Mouse (Mus musculus) thymus, adult 2 months (tissue): ENCODE measurements around the gene Pik3r5. TPM values are rescaled to one million over a fixed set of nuclear protein-coding genes. Genes with fewer than 3 reads are reported as not detected.
A peak's percentile ranks its signal among the peaks of the same experiment; 100 is the strongest.

Experiments used
- DNase-seq: peaks from one replicate; pipeline ENCODE4 v3.0.0; 2021
- H3K27ac ChIP-seq: fragments of 200-500 bp; 2 replicates; pipeline ENCODE4 v1.5.1; 2012; ENCODE audit warnings: low read length, control low read depth; ENCODE audit not compliant: control insufficient read depth, insufficient read depth
- H3K27me3 ChIP-seq: fragments of 200-500 bp; 2 replicates; pipeline ENCODE4 v1.6.1; 2012; ENCODE audit warnings: mild to moderate bottlenecking, low read length, moderate library complexity, mixed read lengths; ENCODE audit not compliant: control insufficient read depth, insufficient read depth
- H3K36me3 ChIP-seq: fragments of 200-500 bp; 2 replicates; pipeline ENCODE4 v1.6.1; 2012; ENCODE audit warnings: mild to moderate bottlenecking, low read length, moderate library complexity; ENCODE audit not compliant: control insufficient read depth, insufficient read depth
- H3K4me1 ChIP-seq: fragments of 200-500 bp; replicated peaks from 2 replicates; pipeline ENCODE4 v1.6.1; 2012; ENCODE audit warnings: low read length; ENCODE audit not compliant: control insufficient read depth, insufficient read depth
- H3K4me3 ChIP-seq: fragments of 200-500 bp; 2 replicates; pipeline ENCODE4 v1.5.1; 2012; ENCODE audit warnings: mild to moderate bottlenecking, low read length, control low read depth, moderate library complexity; ENCODE audit not compliant: control insufficient read depth, insufficient read depth
- CTCF ChIP-seq: fragments of 200-500 bp; IDR thresholded peaks from 2 replicates; pipeline ENCODE4 v1.5.1; 2012; ENCODE audit warnings: mild to moderate bottlenecking, control low read depth, low read length, moderate library complexity, borderline replicate concordance; ENCODE audit not compliant: control insufficient read depth, poor library complexity, insufficient read depth; ENCODE audit errors: extremely low read depth
- POLR2A ChIP-seq: fragments of 200-500 bp; IDR thresholded peaks from 2 replicates; pipeline ENCODE4 v1.6.1; 2012; ENCODE audit warnings: mild to moderate bottlenecking, low read length, control low read depth, moderate library complexity; ENCODE audit not compliant: control insufficient read depth, poor library complexity, insufficient read depth; ENCODE audit errors: extremely low read depth
- WGBS: fragments of 180-500 bp; shearing (Covaris S2); methylation state at CpG from one replicate; pipeline ENCODE4 v1.1.7; 2018; 5-methylcytosine and 5-hydroxymethylcytosine counted together
- polyA plus RNA-seq: library from polyadenylated mRNA; depleted of rRNA; stranded (reverse); fragments of >200 nt; gene quantifications from 2 replicates; pipeline ENCODE4 v1.2.3, GENCODE M21; 2012

Pik3r5 gene
- polyA plus RNA-seq, 1 experiment: 105 TPM

DNA sequence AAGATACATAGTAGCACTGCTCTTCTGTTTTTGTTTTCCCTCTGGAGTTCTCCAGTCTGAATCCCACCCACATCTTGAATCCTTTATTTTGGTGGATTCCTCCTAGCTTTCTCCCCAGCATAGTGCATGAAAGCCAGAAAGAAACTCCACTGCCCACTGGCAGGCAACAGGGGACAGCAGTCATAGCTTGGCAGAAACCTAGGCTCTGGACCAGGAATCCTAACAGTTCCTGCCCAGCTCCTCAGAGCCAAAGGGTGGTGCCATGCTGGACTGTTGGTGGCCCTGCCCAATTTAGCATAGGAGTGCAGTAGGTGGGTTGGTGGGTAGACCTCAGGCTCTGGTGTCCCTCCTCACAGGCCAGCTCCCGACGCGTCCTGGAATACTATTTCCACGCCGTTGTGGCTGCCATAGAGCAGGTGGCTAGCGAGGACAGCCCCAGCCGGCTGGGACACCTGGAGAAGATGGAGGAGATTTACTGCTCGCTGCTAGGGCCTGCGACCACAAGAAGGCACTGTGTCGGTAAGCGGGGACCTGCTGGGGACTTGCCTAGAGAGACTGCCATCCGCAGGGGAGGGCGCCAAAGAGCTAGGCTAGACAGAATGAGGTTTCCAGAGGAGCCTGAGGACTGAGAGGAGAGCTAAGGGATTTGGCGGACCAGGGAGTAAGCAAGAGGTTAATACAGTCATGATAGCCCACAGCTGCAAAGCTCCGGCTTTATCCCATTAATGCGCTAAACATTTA, 99.3 kb downstream of the Pik3r5 start:
- WGBS: 25% methylated on average over 16 of the region's 16 CpGs
- Histone ChIP-seq H3K27me3 (no peaks in the 10 kb centered on the region), H3K36me3 (no peaks in the 10 kb centered on the region), H3K4me1 (peaks cover 3% of the 10 kb centered on the region; the same call in 1 of the 2 replicates), H3K4me3 (no peak overlapping the region), H3K27ac (no peak overlapping the region)
- DNase-seq: peak; percentile 74
- TF ChIP-seq CTCF: 0 out of 2 replicates have a peak, but pooled peaks have one; percentile 29
- no peak for TF ChIP-seq POLR2A

- Histone ChIP-seq H3K27ac (no peak overlapping the region), H3K4me3 (no peak overlapping the region), H3K4me1 (peaks cover 3% of the 10 kb centered on the region; the same call in 1 of the 2 replicates), H3K27me3 (no peaks in the 10 kb centered on the region), H3K36me3 (no peaks in the 10 kb centered on the region)
- no peak for DNase-seq
- WGBS: 94% methylated on average over 11 of the region's 11 CpGs
- no peak for TF ChIP-seq CTCF
- TF ChIP-seq POLR2A: no peak
Measured at GRCm38 (mm10) chr11:68531941-68532535, 100.1 kb downstream of the Pik3r5 start.

DNA sequence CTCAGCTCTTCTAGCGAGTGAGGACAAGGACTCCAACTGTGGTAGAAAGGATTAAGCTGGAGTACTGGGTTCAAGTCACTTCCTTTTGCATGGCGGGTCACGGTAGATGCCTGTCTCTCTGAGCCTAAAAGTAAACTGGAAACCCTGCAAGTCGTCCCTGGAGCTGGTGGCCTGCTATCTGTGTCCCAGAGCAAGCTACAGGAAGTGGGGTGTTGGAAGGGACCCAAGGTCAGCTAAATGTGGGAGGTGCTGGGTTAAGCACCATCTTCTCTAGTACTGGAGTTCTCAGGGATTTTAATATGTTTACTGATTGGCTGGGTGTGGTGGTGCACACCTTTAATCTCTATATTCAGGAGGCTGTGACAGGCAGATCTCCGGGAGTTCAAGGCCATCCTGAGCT, 100.9 kb downstream of the Pik3r5 start:
- TF ChIP-seq CTCF (no peak), POLR2A (no peak)
- Histone ChIP-seq H3K4me1 (peaks cover 3% of the 10 kb centered on the region; the same call in 1 of the 2 replicates), H3K27ac (no peak overlapping the region), H3K27me3 (no peaks in the 10 kb centered on the region), H3K4me3 (no peak overlapping the region), H3K36me3 (no peaks in the 10 kb centered on the region)
- WGBS: 74% methylated on average over 5 of the region's 5 CpGs
- no peak for DNase-seq

DNA sequence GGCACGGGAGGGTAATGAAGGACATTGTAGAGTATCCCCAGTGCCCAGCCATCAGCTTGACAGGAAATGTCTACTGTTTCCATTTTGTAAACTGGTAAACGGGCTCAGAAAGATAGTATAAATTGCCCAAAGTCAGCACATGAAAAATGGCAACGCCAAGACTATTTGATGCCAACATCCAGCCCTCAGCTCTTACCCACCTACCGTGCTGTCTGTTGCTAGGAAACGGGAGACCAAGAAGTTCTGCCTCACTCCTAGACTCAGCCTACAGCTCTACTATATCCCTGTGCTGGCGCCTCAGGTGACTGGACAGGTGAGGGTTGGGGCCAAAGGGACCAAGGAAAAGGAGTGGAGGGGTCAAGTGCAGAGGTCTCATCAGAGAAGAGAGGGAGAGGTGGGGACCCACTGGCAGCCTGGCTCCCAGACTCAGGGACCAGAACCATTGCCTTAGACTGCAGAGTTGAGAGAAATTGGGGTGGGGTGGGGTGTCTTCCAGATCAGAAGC, 102.1 kb downstream of the Pik3r5 start:
- H3K36me3 ChIP-seq: no peaks in the 10 kb centered on the region
- H3K27me3 ChIP-seq: no peaks in the 10 kb centered on the region
- WGBS: 95% methylated on average over 6 of the region's 6 CpGs
- H3K27ac ChIP-seq: no peak overlapping the region
- TF ChIP-seq CTCF: no peak
- no peak for TF ChIP-seq POLR2A
- no peak overlapping the region for H3K4me3 ChIP-seq
- no peak for DNase-seq
- H3K4me1 ChIP-seq: peaks cover 3% of the 10 kb centered on the region; the same call in 1 of the 2 replicates

GRCm38 (mm10) chr11:68536026-68536425, 104.1 kb downstream of the Pik3r5 start:
- Histone ChIP-seq H3K27me3 (no peaks in the 10 kb centered on the region), H3K4me1 (peaks cover 3% of the 10 kb centered on the region; the same call in 1 of the 2 replicates), H3K27ac (no peak overlapping the region), H3K36me3 (no peaks in the 10 kb centered on the region), H3K4me3 (no peak overlapping the region)
- no peak for DNase-seq
- 80% methylated on average over 4 of the region's 4 CpGs for WGBS
- no peak for TF ChIP-seq POLR2A
- no peak for TF ChIP-seq CTCF

DNA sequence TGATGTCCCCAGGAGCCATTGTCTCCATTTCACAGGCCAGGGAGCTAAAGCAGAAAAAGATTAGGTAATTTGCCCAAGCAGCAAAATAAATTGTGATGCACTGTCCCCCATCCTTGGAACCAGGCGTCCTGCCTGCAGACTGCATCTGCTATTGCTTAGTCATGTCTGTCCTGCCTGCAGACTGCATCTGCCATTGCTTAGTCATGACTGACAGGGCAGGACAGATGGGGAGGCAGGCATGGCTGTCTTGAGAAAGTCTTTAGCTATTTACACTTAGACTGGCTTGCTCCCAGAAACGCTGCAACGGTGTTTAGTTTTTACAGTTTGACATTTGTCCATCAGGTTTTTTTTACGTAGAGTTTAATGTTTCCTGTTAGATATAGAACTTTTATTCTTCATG, 104.5 kb downstream of the Pik3r5 start:
- WGBS: 48% methylated on average over 4 of the region's 4 CpGs
- no peaks in the 10 kb centered on the region for H3K27me3 ChIP-seq
- no peak overlapping the region for H3K4me3 ChIP-seq
- TF ChIP-seq POLR2A: no peak
- no peak for DNase-seq
- H3K36me3 ChIP-seq: no peaks in the 10 kb centered on the region
- H3K27ac ChIP-seq: no peak overlapping the region
- H3K4me1 ChIP-seq: no peaks in the 10 kb centered on the region

GRCm38 (mm10) chr11:68539621-68540020, 107.7 kb downstream of the Pik3r5 start:
- no peak for DNase-seq
- no peak overlapping the region for H3K4me3 ChIP-seq
- no peak overlapping the region for H3K27ac ChIP-seq
- no peaks in the 10 kb centered on the region for H3K4me1 ChIP-seq
- no peak for TF ChIP-seq POLR2A
- TF ChIP-seq CTCF: no peak
- WGBS: 94% methylated on average over 5 of the region's 5 CpGs
- H3K27me3 ChIP-seq: no peaks in the 10 kb centered on the region
- H3K36me3 ChIP-seq: no peaks in the 10 kb centered on the region
